Mouse (Mus musculus) hematopoietic multipotent progenitor cell, adult 10-12 weeks (in vitro differentiated cells): ENCODE results near the gene Catspere2. TPM values are rescaled to one million over a fixed set of nuclear protein-coding genes. Genes with fewer than 3 reads are reported as not detected.

Experiments used
- polyA plus RNA-seq: library from polyadenylated mRNA; stranded (reverse); fragments of >175 nt; gene quantifications from 2 replicates; pipeline ENCODE4 v1.2.3, GENCODE M21; 2012; ENCODE audit warnings: low replicate concordance

The Catspere2 gene
- 0.36 and 0.81 TPM in 2 replicates for polyA plus RNA-seq

DNA sequence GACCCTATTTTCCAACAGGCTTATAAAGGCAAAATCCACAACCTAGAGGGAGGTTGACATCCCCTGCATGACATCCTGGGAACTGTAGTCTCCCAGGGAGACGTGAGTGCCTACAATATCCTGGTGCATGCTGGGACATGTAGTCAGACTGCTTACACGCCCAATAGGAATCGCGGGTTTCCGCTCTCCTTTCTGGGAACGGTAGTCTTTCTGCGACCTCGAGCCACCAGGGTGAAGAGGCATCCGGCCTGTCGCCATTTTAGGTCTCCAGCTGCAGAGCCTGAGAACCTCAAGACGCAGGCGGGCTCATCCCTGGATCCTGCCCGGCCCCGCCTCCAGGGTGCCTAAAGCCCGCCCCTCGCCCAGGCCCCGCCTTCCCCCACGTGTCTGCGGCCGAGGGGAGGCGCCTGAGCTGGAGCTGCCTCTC is at the start of gene Catspere2:
Catspere2 (plus strand) TSS at position 400 of the 427 bp plus-strand sequence.

DNA sequence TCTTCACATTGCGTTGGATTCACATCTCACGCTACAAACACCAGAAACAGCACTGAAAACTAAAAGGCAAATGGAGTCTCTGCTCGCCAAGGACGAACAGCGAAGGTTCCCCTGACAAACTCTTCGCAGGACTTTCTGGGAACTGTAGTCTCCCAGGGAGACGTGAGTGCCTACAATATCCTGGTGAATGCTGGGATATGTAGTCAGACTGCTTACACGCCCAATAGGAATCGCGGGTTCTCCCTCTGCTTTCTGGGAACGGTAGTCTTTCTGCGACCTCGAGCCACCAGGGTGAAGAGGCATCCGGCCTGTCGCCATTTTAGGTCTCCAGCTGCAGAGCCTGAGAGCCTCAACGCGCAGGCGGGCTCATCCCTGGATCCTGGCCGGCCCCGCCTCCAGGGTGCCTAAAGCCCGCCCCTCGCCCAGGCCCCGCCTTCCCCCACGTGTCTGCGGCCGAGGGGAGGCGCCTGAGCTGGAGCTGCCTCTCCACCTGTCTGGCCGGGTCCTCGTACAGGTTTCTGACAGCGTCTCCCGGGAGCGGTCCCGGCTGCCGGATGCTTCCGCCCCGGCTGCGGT is 204.1 kb downstream of the Catspere2 start, which contains the start of gene Desi2:
Desi2 (plus strand) TSS at position 202 of the 576 bp plus-strand sequence.

Other genes starting within 250 kb of the Catspere2 start
- gene Adss, start 186.9 kb upstream of the Catspere2 start, polyA plus RNA-seq: 20.6 and 30.5 TPM in 2 replicates
- gene Desi2, start 204.0 kb downstream of the Catspere2 start, polyA plus RNA-seq: 4.4 and 8.8 TPM in 2 replicates